Mouse (Mus musculus) CD4-positive, CD25-positive, alpha-beta regulatory T cell, adult 4 months (primary cell): ENCODE data around the gene Itm2b. TPM values are rescaled to one million over a fixed set of nuclear protein-coding genes. Genes with fewer than 3 reads are reported as not detected.
A peak's percentile ranks its signal among the peaks of the same experiment; 100 is the strongest.

Experiments
- ATAC-seq: one replicate; pipeline ENCODE4 v1.8.0; 2017
- polyA plus RNA-seq, 2 experiments: library from polyadenylated mRNA; unstranded; fragments of 100-300 nt; shearing (Covaris generic); gene quantifications; one replicate each; pipeline ENCODE4 v1.2.1; 2017

Gene Itm2b
- polyA plus RNA-seq, result 1,000 to 10,000 TPM in 1 of 2 experiments, 100 to 1,000 TPM in 1; 926 to 1,094 TPM

DNA sequence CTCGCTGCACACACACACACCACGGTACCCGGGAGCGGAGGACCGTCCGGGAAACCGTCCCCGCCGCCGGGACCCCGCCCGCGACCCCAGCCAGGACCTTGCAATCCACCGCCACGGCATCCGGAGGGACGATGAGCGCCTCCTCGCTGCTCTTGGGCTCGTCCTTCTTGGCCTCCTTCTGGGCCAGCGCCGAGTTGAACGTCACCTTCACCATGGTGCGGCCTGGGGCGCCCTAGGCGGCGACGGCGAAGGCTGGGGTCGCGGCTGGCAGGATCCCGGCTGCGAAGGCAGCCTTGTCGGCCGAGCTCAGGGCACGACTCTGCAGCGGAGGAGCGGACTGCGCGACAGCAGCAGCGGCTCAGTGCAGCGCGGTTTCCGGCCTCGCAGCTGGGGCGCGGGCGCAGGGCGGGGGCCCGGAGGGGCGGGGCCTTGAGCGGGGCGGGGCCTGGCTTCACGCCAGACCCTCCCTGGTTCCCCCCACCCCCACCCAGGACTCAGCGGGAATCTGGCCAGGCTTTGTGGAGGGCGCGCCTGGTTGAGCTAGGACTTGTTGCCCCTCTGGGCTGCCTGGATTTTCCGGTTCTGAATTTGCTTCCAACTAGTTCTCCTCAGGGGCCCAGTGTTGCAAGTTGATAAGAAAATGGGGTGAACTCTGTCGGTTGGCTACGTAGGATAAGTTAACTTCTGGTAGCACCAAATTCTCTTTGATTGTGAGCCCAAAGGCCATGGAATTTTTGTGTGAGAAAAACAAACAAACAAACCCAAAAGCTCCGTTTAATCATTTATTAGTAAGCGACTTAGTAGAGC is at the start of gene Itm2b:
Gene Itm2b, minus strand, starts transcription at position 377 of the 807 bp plus-strand sequence.
- peak; percentile 71 for ATAC-seq

DNA sequence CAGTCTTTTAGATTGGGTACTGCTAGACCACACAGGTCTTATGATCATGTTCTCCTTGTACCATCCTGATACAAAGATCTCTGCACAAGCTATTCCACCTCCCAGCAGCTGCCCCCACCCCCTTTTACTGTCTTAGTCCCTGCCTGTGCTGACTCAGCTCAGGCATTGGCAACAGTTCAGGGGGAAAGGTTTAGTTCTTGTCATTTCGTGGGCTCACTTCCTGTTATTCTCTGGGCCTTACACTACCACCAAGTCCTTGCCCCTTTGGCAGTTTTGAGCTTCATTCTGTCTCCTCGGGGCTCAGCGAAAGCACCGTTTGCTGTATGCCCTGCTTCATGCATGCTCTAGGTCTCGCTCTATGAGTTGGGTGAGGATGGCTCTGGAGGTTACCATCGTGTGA is 48.4 kb upstream of the Itm2b start:
- peak; percentile 57 for ATAC-seq

DNA sequence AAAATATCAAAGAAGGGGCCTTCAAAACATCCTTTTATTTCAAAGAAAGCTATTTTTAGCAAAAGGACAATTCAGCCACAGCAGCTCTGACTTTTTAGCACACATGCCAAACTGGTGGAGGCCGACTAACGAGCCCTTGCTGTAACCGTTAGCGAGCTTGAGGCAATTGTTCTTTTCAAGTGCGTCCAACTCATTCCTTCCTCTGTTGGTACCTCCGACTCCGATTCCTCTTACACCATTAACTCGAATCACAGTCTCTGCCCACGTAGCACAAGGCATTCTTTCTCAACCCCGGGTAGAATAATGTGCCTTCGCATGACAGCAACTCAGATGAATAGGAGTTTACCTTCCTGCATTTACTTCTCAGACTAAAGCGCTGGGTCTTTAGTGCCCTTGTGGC is 45.5 kb upstream of the Itm2b start:
- no peak for ATAC-seq

GRCm38 (mm10) chr14:73425571-73426041 is 40.5 kb upstream of the Itm2b start:
- no peak for ATAC-seq

DNA sequence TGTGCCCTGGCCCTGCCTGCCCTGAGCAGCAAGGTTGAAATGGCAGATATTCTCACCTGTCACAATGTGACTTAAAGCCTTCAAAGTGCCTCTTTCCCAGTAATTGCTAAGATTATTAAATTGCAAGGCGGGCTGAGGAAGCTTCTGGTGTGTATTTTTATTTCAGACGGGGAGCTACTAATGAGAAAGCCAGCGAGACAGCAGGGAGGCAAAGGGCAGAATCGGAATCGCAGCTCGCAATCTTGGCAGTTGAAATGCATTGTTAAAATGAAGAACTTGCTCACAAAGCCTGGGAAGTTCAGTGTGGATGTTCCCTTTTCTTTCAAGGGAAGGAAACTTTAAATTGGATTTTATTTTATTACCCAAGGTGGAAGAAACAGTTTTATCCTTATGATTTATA is 39.9 kb upstream of the Itm2b start:
- ATAC-seq, result no peak

DNA sequence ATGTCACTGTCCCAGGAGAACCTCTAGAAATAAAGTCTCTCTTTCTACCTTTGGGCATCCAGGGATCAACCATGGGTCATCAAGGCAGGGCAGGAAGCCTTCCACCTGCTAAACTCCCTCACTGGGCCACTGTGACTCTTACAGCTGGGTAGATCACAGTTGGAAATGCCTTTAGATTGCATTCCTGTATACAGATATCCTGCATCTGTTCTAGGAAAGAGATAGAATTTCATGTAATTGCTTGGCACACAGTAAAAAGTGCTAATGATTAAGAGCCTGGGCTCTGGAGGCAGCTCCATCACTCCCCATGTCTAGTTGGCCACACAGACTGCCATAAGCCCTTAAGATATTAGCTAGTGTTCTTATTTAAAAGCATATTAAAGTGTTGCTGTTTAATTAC is 38.5 kb upstream of the Itm2b start:
- no peak for ATAC-seq

DNA sequence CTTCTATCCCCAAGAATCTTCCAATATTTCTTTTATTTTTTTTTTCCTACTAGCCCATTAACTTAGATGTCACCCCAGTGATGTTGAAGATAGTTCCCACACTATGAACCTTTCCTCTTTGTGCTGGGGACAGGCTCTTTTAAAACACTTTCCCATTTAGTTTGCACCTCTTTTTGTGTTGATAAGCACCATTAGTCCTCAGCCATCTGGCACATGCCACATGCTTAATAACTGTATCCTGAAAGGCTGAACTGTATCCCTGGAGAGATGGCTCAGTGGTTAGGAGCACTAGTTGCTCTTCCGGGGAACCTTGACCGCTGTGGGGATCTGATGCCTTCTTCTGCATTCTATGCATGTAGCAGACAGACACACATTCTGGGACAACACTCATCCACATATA is 37.5 kb upstream of the Itm2b start:
- ATAC-seq, result no peak

DNA sequence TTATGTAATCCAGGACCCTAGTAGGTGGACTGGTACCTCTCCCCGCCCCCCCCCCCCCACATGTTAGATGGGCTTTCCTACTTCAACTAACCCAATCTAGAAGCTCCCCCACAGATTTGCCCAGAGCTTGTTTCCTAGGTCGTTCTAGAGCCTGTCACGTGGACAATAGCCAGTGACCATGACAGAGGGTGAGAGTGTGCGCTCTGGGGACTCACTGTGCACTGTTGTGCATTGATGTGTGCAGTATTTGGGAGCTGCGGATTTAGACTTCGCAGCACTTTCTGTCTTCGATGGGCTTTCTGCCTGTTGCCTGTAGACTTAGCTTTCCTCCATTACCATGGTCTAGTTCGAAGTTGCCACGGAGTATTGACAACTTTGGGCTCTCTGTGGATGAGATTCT is 36.5 kb upstream of the Itm2b start:
- no peak for ATAC-seq

- ATAC-seq, result no peak
Measured at GRCm38 (mm10) chr14:73420138-73420745, 35.2 kb upstream of the Itm2b start.

DNA sequence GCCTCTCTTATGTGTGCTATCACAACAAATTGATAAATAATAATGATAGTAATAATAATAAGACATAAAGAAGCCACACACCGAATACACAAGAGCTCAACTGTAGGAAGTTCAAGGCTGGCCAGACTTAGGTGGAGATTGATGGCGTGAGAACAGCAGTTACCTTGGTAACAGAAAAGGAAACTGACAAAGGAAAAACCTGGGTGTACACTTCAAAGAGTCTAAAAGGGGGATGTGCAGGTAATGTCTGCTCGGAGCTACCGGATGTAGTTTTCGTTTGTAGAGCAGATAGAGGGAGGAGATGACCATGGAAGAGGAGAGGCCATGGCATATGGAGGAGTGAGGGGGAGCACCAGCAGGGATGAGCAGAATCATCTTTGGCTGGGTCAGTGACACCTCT is 31.4 kb upstream of the Itm2b start:
- ATAC-seq, result peak; percentile 81

DNA sequence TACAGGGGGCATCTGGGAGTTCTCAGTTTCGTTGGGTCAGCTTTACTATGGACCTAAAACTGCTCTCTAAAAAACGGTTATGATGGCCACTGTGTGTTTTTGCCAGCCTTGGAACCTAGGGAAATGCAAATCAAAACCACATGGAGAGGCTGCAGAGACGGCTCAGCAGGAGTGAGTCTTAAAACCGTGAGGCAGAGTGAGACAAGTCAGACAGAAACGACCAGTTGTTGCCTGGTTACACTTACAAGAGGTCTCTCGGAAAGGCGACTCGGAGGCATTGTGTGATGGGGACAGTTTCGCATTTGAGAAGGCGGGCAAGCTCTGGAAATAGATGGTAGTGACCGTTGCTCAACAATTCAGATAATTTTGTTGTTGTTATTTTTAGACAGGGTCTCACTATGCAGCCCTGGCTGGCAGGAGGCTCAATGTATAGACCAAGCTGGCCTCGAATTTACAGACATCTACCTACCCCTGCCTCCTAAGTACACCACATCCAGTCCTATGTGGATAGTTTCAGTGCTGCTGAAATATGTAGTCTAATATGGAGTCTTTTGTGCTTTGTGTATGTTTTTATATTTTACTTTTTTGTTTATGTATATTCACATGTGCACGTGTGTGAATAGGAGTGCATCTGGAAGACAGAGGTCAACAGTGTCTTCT is 30.4 kb upstream of the Itm2b start:
- no peak for ATAC-seq

- no peak for ATAC-seq
Measured at GRCm38 (mm10) chr14:73411729-73412128, 26.6 kb upstream of the Itm2b start.

DNA sequence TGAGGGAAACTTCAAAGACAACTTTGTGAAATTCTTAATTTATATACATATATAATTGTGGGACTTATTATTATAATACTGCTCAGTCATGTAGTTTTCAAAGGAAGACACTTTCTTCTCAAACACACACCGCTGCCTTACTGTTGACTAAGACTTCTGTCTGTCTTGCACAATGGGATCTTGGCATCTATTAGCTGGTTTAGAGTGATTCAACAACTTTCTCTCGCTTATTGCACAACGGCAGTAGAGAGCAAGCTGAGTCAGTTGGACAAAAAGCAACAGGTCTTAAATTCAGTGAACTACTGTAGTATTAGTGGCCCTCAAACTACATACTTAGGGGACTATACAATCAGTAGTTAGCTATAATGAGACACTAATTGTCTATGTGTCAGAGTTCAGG is 25.0 kb upstream of the Itm2b start:
- no peak for ATAC-seq

- no peak for ATAC-seq
Measured at GRCm38 (mm10) chr14:73408223-73408845, 23.2 kb upstream of the Itm2b start.

DNA sequence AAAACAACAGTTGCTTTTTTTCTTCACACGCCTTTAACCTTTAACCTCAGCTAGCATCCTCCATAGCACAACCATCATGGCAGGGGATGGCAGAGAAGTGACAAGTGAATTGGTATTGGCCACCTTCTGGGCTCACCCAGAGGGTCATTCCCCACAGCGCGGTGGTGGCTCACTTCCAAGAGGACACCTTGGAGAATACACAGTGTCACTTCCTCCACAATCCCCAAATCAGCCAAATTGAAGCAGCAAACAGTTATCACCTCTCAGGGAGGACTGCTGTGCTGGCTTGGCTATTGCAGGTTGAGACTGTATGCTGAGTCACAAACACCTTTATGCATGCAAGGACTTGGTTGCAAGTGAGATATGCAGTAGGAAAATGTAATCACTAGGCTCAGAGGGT is 18.9 kb upstream of the Itm2b start:
- no peak for ATAC-seq

GRCm38 (mm10) chr14:73403351-73403750 is 18.3 kb upstream of the Itm2b start:
- ATAC-seq, result no peak

- peak; percentile 22 for ATAC-seq
Measured at GRCm38 (mm10) chr14:73402296-73403035, 17.4 kb upstream of the Itm2b start.

- ATAC-seq, result no peak
Measured at GRCm38 (mm10) chr14:73401408-73401807, 16.3 kb upstream of the Itm2b start.

DNA sequence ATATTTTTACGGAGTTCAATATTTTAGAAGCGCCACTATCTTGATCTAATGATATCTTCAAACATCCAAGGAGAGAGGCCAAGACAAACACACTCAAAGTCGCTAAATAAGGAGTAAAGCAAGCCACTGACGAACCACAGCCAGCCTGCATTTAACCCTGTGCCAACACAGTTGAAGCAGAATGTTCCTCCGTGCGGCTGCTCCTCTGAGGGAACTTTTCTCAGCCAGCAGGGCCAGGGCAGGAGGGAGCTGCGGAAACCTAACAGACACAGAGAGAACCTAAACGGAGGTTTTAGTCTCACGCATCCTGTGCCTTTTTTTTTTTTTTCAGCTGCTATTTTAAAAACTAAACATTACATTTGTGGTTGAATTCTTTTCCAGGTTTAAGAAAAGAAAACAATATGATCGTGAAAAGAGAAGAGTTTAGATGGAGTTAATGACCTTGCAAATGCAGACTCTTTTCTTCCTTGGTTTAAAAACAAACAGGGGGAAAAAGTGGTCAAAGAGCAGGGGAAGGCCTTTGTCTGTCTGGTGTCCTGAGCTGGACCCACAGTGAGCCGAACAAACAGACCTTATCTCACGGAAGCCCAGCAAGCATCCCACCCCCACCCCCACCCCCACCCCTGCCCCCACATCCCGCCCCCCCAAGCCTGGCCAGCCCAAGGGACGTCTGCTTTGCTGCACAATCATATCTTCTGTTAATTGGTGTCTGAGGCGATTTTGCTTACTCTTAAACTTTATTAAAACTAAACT is 15.0 kb upstream of the Itm2b start:
- no peak for ATAC-seq

DNA sequence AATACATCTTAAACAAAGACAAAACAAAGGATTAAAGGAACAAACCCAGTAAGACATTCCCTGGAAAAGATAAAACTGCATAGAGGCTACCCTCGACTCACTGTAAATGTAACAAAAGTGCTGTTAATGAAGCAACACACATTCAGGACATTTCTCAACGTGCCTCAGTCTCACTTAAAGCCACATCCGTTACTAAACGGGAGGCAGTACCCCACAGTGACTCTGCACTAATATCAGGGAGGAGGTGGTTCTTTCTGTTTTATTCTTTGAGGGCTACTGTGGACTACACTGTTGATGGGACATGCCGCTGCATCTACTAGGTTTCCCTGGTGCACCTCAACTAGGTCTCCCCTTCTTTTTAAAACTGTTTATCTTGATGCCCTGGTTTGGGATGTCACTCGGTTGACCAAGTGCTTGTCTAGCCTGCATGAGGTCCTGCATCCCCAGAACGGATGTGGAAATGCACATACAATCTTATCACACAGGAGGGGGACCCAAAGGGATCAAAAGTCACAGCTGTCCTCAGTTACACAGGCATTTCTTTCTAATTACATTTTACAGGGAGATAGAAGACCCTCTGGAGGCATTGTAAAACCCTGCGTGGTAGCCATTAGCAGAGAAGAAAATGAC is 13.4 kb upstream of the Itm2b start:
- peak; percentile 82 for ATAC-seq

DNA sequence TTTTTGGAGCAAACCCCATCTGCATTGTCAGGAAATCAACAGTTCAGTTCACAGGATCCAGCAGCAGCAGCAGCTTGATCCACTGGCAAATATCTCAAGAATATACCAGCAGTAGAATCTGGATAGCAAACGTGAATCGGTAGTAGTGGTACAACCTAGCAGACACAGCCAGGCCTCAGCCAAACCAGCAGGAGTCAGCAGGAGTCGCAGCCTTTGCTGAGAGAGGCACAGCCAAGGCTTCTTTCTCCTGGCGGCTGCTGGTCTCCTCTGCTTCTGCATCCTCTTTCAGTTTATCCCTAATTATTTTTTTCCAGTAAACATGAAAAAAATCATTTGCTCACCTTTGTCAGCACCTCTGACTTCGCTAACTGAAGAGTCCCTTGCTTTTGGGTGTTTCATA is 10.7 kb upstream of the Itm2b start:
- ATAC-seq, result no peak
